Mouse (Mus musculus) heart, embryonic 12.5 days (tissue): ENCODE measurements at regions not wholly inside any gene's neighbourhood (a gene's known extent, or its start where the extent isn't known, plus 50 kb on each side); places are given as distances from the start of the nearest gene placed in this dataset.

ENCODE experiments used
- ATAC-seq: fragments of 200-750 bp; cut with Nextera tagmentation; 2 replicates; pipeline ENCODE4 v1.8.0; 2017; ENCODE audit warnings: moderate TSS enrichment, moderate library complexity; ENCODE audit not compliant: insufficient number of reproducible peaks, low FRiP score
- H3K27ac ChIP-seq: fragments of 300-500 bp; sonication (generic); 2 replicates; pipeline ENCODE4 v1.5.1; 2016; ENCODE audit warnings: mild to moderate bottlenecking, moderate library complexity; ENCODE audit not compliant: poor library complexity, severe bottlenecking
- H3K27me3 ChIP-seq: fragments of 300-500 bp; sonication (generic); replicated peaks from 2 replicates; pipeline ENCODE4 v1.6.1; 2016; ENCODE audit warnings: mild to moderate bottlenecking, moderate library complexity
- H3K36me3 ChIP-seq: fragments of 300-500 bp; sonication (generic); 2 replicates; pipeline ENCODE4 v1.6.1; 2016; ENCODE audit warnings: mild to moderate bottlenecking, moderate library complexity
- H3K4me1 ChIP-seq: fragments of 300-500 bp; sonication (generic); replicated peaks from 2 replicates; pipeline ENCODE4 v1.6.1; 2016; ENCODE audit warnings: mild to moderate bottlenecking
- H3K4me2 ChIP-seq: fragments of 300-500 bp; sonication (generic); 2 replicates; pipeline ENCODE4 v1.6.1; 2016; ENCODE audit warnings: mild to moderate bottlenecking, moderate library complexity
- H3K4me3 ChIP-seq: fragments of 300-500 bp; sonication (generic); 2 replicates; pipeline ENCODE4 v1.5.1; 2016; ENCODE audit warnings: mild to moderate bottlenecking
- H3K9ac ChIP-seq: fragments of 300-500 bp; sonication (generic); 2 replicates; pipeline ENCODE4 v1.6.1; 2016; ENCODE audit warnings: mild to moderate bottlenecking, moderate library complexity
- H3K9me3 ChIP-seq: fragments of 300-500 bp; sonication (generic); replicated peaks from 2 replicates; pipeline ENCODE4 v1.6.1; 2016; ENCODE audit warnings: mild to moderate bottlenecking, moderate library complexity
- WGBS: fragments of 180-500 bp; shearing (Covaris S2); methylation state at CpG from one replicate; pipeline ENCODE4 v1.1.7; 2016; 5-methylcytosine and 5-hydroxymethylcytosine counted together

DNA sequence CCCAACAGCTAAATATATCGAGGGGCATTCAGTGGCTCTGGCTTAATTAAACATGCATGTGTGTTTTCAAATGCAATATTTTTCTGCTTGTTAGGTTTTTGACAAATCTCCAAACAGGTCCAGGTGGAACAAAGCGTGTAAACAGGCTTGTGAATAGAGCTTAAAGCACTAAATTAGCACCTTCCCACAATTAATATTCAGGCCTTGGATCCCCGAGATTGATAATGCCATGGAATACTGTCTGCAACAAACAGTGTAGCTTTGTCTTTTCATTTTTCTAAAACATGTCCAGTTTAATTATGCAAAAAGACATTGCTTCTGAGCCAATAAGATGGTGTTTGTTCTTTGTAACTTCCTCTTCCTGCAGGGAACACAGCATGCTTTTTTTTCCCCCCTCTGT, 258.9 kb downstream of the Barhl2 start:
- no peaks in the 10 kb centered on the region for H3K36me3 ChIP-seq
- 84% methylated on average over 3 of the region's 3 CpGs for WGBS
- no peak for ATAC-seq
- H3K9me3 ChIP-seq = peaks cover 4% of the 10 kb centered on the region; the same call in 1 of the 2 replicates
- H3K27me3 ChIP-seq = peaks cover 8% of the 10 kb centered on the region; the same call in 1 of the 2 replicates
- no peak overlapping the region for H3K4me2 ChIP-seq
- no peaks in the 10 kb centered on the region for H3K4me1 ChIP-seq
- no peak overlapping the region for H3K4me3 ChIP-seq
- no peak overlapping the region for H3K9ac ChIP-seq
- no peak overlapping the region for H3K27ac ChIP-seq

- no peak for ATAC-seq
Observed at GRCm38 (mm10) chr5:106191141-106191540, 266.8 kb downstream of the Barhl2 start.

GRCm38 (mm10) chr5:106181726-106182125, 276.2 kb downstream of the Barhl2 start:
- H3K27me3 ChIP-seq = no peaks in the 10 kb centered on the region
- no peaks in the 10 kb centered on the region for H3K36me3 ChIP-seq
- 88% methylated on average over 23 of the region's 23 CpGs for WGBS
- H3K4me3 ChIP-seq = no peak overlapping the region
- no peak overlapping the region for H3K27ac ChIP-seq
- H3K4me1 ChIP-seq = no peaks in the 10 kb centered on the region
- H3K9me3 ChIP-seq = no peaks in the 10 kb centered on the region
- no peak for ATAC-seq
- H3K9ac ChIP-seq = no peak overlapping the region
- no peak overlapping the region for H3K4me2 ChIP-seq

More at GRCm38 (mm10) chr5:106191141-106191540, 266.8 kb downstream of the Barhl2 start:
- Histone ChIP-seq H3K27me3 (no peaks in the 10 kb centered on the region), H3K4me1 (no peaks in the 10 kb centered on the region), H3K4me2 (no peak overlapping the region), H3K9me3 (peaks cover 4% of the 10 kb centered on the region; the same call in 1 of the 2 replicates), H3K4me3 (no peak overlapping the region), H3K9ac (no peak overlapping the region), H3K36me3 (no peaks in the 10 kb centered on the region), H3K27ac (no peak overlapping the region)
- WGBS = 85% methylated on average over 11 of the region's 11 CpGs

DNA sequence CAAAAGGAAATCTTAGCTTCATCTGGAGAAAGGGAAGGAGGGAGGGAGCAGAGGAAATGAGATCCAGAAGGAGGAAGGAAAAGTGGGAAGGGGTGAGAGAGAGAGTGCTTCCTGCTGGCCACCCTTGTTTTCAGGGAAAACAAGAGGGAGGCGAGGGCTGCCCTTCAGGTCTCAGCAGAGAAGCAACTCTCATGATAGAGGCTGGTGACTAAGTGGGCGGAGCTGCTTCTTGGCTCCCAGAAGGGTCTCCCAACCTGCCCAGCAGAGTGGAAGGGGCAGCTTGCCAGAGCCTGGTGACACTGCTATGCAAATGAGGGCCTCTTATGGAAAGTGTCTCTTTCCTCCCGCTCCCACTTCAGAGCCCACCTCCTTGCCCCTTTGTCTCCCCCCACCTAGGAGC, 285.8 kb downstream of the Barhl2 start:
- H3K27me3 ChIP-seq = no peaks in the 10 kb centered on the region
- H3K9ac ChIP-seq = no peak overlapping the region
- WGBS = 12% methylated on average over 3 of the region's 3 CpGs
- ATAC-seq = peak; percentile 55
- H3K4me2 ChIP-seq = peak overlapping the region; percentile 12; the same call in 1 of the 2 replicates
- no peak overlapping the region for H3K27ac ChIP-seq
- peaks cover 10% of the 10 kb centered on the region for H3K4me1 ChIP-seq
- no peaks in the 10 kb centered on the region for H3K9me3 ChIP-seq
- H3K4me3 ChIP-seq = no peak overlapping the region
- H3K36me3 ChIP-seq = no peaks in the 10 kb centered on the region

DNA sequence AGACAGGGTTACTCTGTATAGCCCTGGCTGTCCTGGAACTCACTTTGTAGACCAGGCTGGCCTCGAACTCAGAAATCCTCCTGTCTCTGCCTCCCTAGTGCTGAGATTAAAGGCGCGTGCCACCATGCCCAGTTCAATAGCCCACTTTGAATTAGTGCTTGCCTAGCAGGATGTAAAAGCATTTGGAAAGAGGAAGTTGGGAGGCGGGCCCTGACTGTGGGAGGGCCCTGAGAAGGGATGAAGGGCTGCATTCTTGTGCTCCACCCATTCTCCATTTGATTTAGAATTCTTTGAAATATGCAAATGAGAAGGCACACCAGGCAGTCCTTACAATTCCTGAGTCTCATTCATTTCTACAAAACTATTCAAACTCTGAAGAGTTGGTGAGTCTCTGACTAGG, 287.6 kb downstream of the Barhl2 start:
- ATAC-seq = no peak
- Histone ChIP-seq H3K4me3 (no peak overlapping the region), H3K9me3 (no peaks in the 10 kb centered on the region), H3K4me2 (no peak overlapping the region), H3K27me3 (no peaks in the 10 kb centered on the region), H3K4me1 (peaks cover 10% of the 10 kb centered on the region), H3K36me3 (no peaks in the 10 kb centered on the region), H3K27ac (no peak overlapping the region), H3K9ac (no peak overlapping the region)
- WGBS = 91% methylated on average over 4 of the region's 4 CpGs

- no peaks in the 10 kb centered on the region for H3K9me3 ChIP-seq
- no peaks in the 10 kb centered on the region for H3K27me3 ChIP-seq
Observed at GRCm38 (mm10) chr5:106167556-106167955, 290.4 kb downstream of the Barhl2 start.

DNA sequence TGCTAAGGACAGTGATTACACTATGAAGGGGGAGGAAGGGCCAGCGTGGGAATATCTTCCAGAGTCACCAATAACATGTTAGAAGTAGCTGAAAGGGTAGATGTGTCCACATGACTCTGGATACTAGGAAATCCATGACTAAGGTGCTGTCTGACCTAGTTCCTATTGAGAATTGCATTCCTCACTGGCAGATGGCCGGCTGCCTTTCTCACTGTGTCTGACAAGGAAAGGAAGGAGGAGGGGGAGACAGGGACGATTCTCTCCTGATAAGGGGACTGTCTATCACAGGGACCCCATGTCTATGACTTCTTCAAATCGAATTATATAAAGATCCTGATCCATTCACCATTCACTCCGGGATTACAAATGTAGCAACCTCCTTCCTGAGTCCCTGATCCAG, 289.9 kb downstream of the Zfp326 start:
- Histone ChIP-seq H3K4me2 (no peak overlapping the region), H3K9ac (no peak overlapping the region), H3K27me3 (no peaks in the 10 kb centered on the region), H3K4me3 (no peak overlapping the region), H3K27ac (no peak overlapping the region), H3K9me3 (no peaks in the 10 kb centered on the region), H3K36me3 (no peaks in the 10 kb centered on the region), H3K4me1 (no peaks in the 10 kb centered on the region)
- WGBS = 45% methylated on average over 5 of the region's 5 CpGs
- no peak for ATAC-seq

More at GRCm38 (mm10) chr5:106167556-106167955, 290.4 kb downstream of the Barhl2 start:
- Histone ChIP-seq H3K27ac (no peak overlapping the region), H3K4me1 (peaks cover 10% of the 10 kb centered on the region), H3K9ac (no peak overlapping the region), H3K36me3 (no peaks in the 10 kb centered on the region), H3K4me3 (no peak overlapping the region), H3K4me2 (no peak overlapping the region)
- 77% methylated on average over 11 of the region's 11 CpGs for WGBS
- ATAC-seq = no peak

- no peak overlapping the region for H3K9ac ChIP-seq
- H3K36me3 ChIP-seq = no peaks in the 10 kb centered on the region
- H3K27me3 ChIP-seq = no peaks in the 10 kb centered on the region
- no peak for ATAC-seq
- no peaks in the 10 kb centered on the region for H3K4me1 ChIP-seq
- no peak overlapping the region for H3K4me3 ChIP-seq
- no peaks in the 10 kb centered on the region for H3K9me3 ChIP-seq
- no peak overlapping the region for H3K27ac ChIP-seq
- 79% methylated on average over 8 of the region's 8 CpGs for WGBS
- no peak overlapping the region for H3K4me2 ChIP-seq
Observed at GRCm38 (mm10) chr5:106164190-106164589, 287.8 kb downstream of the Zfp326 start.

- Histone ChIP-seq H3K27me3 (no peaks in the 10 kb centered on the region), H3K4me3 (no peak overlapping the region), H3K4me2 (no peak overlapping the region), H3K9me3 (no peaks in the 10 kb centered on the region), H3K27ac (no peak overlapping the region), H3K9ac (no peak overlapping the region), H3K36me3 (no peaks in the 10 kb centered on the region), H3K4me1 (no peaks in the 10 kb centered on the region)
- ATAC-seq = no peak
- WGBS = 63% methylated on average over 12 of the region's 12 CpGs
Observed at GRCm38 (mm10) chr5:106162981-106163653, 286.8 kb downstream of the Zfp326 start.

DNA sequence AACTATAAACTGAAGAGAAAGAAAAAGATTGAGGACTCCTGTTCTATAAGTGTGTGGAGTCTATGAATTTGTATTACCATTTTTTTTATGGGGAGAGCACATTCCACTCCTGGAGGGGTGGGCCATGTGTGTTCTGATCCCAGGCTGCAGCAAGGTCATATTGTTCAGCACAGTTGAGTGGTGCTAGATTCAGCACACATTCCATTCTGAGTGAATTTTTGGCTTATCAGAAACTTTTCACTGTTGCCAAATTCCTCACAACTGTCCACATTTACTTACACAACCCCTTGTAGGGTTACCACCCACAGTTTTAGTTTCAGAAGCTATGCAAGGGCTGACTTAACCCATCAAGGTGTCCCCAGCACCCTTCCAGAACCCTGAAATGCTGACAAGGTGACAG, 262.7 kb downstream of the Zfp326 start:
- no peak overlapping the region for H3K27ac ChIP-seq
- H3K9me3 ChIP-seq = 0 out of 2 replicates have a peak, but pooled peaks cover 4% of the 10 kb centered on the region
- no peaks in the 10 kb centered on the region for H3K36me3 ChIP-seq
- no peak overlapping the region for H3K4me2 ChIP-seq
- no peaks in the 10 kb centered on the region for H3K27me3 ChIP-seq
- ATAC-seq = 0 out of 2 replicates have a peak, but pooled peaks have one; percentile 53
- H3K4me1 ChIP-seq = peaks cover 10% of the 10 kb centered on the region; the same call in 1 of the 2 replicates
- H3K9ac ChIP-seq = no peak overlapping the region
- H3K4me3 ChIP-seq = no peak overlapping the region

GRCm38 (mm10) chr5:106122928-106123327, 246.6 kb downstream of the Zfp326 start:
- Histone ChIP-seq H3K4me1 (peaks cover 14% of the 10 kb centered on the region), H3K9me3 (no peaks in the 10 kb centered on the region), H3K4me2 (no peak overlapping the region), H3K27ac (no peak overlapping the region), H3K4me3 (no peak overlapping the region), H3K9ac (no peak overlapping the region), H3K36me3 (no peaks in the 10 kb centered on the region), H3K27me3 (no peaks in the 10 kb centered on the region)
- WGBS = 54% methylated on average over 3 of the region's 3 CpGs
- no peak for ATAC-seq

DNA sequence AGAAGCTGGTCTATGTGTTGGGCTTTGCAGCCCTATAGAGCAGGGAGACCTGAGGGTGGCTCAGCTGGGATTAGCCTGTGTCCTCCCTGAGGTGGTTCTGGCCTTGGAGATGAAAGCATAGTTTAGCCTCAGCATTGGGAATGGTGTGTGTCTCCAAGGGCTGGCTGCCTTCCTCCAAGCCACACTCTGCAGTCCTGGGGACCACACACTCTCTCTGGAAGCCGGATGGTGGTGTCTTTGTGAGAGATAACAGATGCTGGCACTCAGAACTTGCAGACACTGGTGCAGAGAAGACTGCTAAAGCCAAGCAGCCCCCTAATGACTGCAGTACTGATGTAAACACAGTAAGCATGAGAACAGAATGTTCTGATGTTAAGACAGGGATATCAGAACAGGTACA, 243.2 kb downstream of the Zfp326 start:
- Histone ChIP-seq H3K27ac (no peak overlapping the region), H3K4me3 (no peak overlapping the region), H3K36me3 (no peaks in the 10 kb centered on the region), H3K27me3 (no peaks in the 10 kb centered on the region), H3K4me2 (no peak overlapping the region), H3K4me1 (peaks cover 14% of the 10 kb centered on the region), H3K9me3 (no peaks in the 10 kb centered on the region), H3K9ac (no peak overlapping the region)
- ATAC-seq = no peak
- WGBS = 8% methylated on average over 1 of the region's 1 CpGs
